Mouse (Mus musculus) midbrain, embryonic 15.5 days (tissue): ENCODE measurements around the gene Pdcd1lg2. TPM values are rescaled to one million over a fixed set of nuclear protein-coding genes. Genes with fewer than 3 reads are reported as not detected.

Experiments
- ATAC-seq: fragments of 200-750 bp; cut with Nextera tagmentation; replicated peaks from 2 replicates; pipeline ENCODE4 v1.8.0; 2017; ENCODE audit warnings: moderate TSS enrichment
- H3K27ac ChIP-seq: fragments of 300-500 bp; sonication (generic); 2 replicates; pipeline ENCODE4 v1.5.1; 2015; ENCODE audit warnings: mild to moderate bottlenecking, inconsistent platforms
- H3K27me3 ChIP-seq: fragments of 300-500 bp; sonication (generic); replicated peaks from 2 replicates; pipeline ENCODE4 v1.6.1; 2015; ENCODE audit warnings: inconsistent platforms
- H3K36me3 ChIP-seq: fragments of 300-500 bp; sonication (generic); replicated peaks from 2 replicates; pipeline ENCODE4 v1.6.1; 2015; ENCODE audit warnings: inconsistent platforms
- H3K4me1 ChIP-seq: fragments of 300-500 bp; sonication (generic); 2 replicates; pipeline ENCODE4 v1.6.1; 2015; ENCODE audit warnings: inconsistent platforms
- H3K4me2 ChIP-seq: fragments of 300-500 bp; sonication (generic); 2 replicates; pipeline ENCODE4 v1.6.1; 2015; ENCODE audit warnings: inconsistent platforms, mild to moderate bottlenecking, moderate library complexity
- H3K4me3 ChIP-seq: fragments of 300-500 bp; sonication (generic); 2 replicates; pipeline ENCODE4 v1.5.1; 2015; ENCODE audit warnings: mild to moderate bottlenecking, inconsistent platforms
- H3K9ac ChIP-seq: fragments of 300-500 bp; sonication (generic); 2 replicates; pipeline ENCODE4 v1.6.1; 2015; ENCODE audit warnings: mild to moderate bottlenecking, inconsistent platforms
- H3K9me3 ChIP-seq: fragments of 300-500 bp; sonication (generic); 2 replicates; pipeline ENCODE4 v1.6.1; 2016; ENCODE audit warnings: inconsistent platforms
- WGBS: fragments of 180-500 bp; shearing (Covaris S2); methylation state at CpG from one replicate; pipeline ENCODE4 v1.1.7; 2015; ENCODE audit warnings: mixed read lengths; 5-methylcytosine and 5-hydroxymethylcytosine counted together
- polyA plus RNA-seq: library from polyadenylated mRNA; unstranded; fragments of >200 nt; fragmentation: Nextera tagmentation; extraction: Ambion mirVana; gene quantifications from 2 replicates; pipeline ENCODE4 v1.2.1, GENCODE M21; 2015

Pdcd1lg2 gene
- polyA plus RNA-seq, 1 experiment from 2014 or later: not detected

GRCm38 (mm10) chr19:29514130-29514529, 103.4 kb downstream of the Pdcd1lg2 start:
- no peak for ATAC-seq
- H3K27me3 ChIP-seq: no peaks in the 10 kb centered on the region
- no peak overlapping the region for H3K4me3 ChIP-seq
- 94% methylated on average over 3 of the region's 3 CpGs for WGBS
- H3K4me2 ChIP-seq: no peak overlapping the region
- H3K9me3 ChIP-seq: no peaks in the 10 kb centered on the region
- no peak overlapping the region for H3K9ac ChIP-seq
- H3K27ac ChIP-seq: no peak overlapping the region
- H3K36me3 ChIP-seq: no peaks in the 10 kb centered on the region
- H3K4me1 ChIP-seq: no peaks in the 10 kb centered on the region

GRCm38 (mm10) chr19:29515386-29515785, 104.7 kb downstream of the Pdcd1lg2 start:
- H3K4me1 ChIP-seq: no peaks in the 10 kb centered on the region
- no peaks in the 10 kb centered on the region for H3K36me3 ChIP-seq
- no peak overlapping the region for H3K4me2 ChIP-seq
- no peaks in the 10 kb centered on the region for H3K9me3 ChIP-seq
- no peak overlapping the region for H3K9ac ChIP-seq
- no peak overlapping the region for H3K4me3 ChIP-seq
- H3K27me3 ChIP-seq: no peaks in the 10 kb centered on the region
- no peak overlapping the region for H3K27ac ChIP-seq
- no peak for ATAC-seq
- 97% methylated on average over 3 of the region's 3 CpGs for WGBS

- Histone ChIP-seq H3K4me1 (no peaks in the 10 kb centered on the region; the same call in 1 of the 2 replicates), H3K9ac (no peak overlapping the region), H3K4me2 (no peak overlapping the region), H3K27ac (no peak overlapping the region), H3K36me3 (no peaks in the 10 kb centered on the region), H3K4me3 (no peak overlapping the region), H3K27me3 (no peaks in the 10 kb centered on the region), H3K9me3 (no peaks in the 10 kb centered on the region)
- no peak for ATAC-seq
- 70% methylated on average over 10 of the region's 10 CpGs for WGBS
Measured at GRCm38 (mm10) chr19:29515991-29516390, 105.3 kb downstream of the Pdcd1lg2 start.

- Histone ChIP-seq H3K4me2 (no peak overlapping the region), H3K9me3 (no peaks in the 10 kb centered on the region), H3K9ac (no peak overlapping the region), H3K4me1 (peaks cover 2% of the 10 kb centered on the region), H3K27ac (no peak overlapping the region), H3K36me3 (no peaks in the 10 kb centered on the region), H3K27me3 (no peaks in the 10 kb centered on the region), H3K4me3 (no peak overlapping the region)
- ATAC-seq: no peak
- 91% methylated on average over 7 of the region's 7 CpGs for WGBS
Measured at GRCm38 (mm10) chr19:29518409-29518808, 107.7 kb downstream of the Pdcd1lg2 start.

- Histone ChIP-seq H3K4me3 (no peak overlapping the region), H3K4me2 (no peak overlapping the region), H3K36me3 (no peaks in the 10 kb centered on the region), H3K27ac (no peak overlapping the region), H3K4me1 (peaks cover 8% of the 10 kb centered on the region), H3K9ac (no peak overlapping the region), H3K9me3 (no peaks in the 10 kb centered on the region), H3K27me3 (no peaks in the 10 kb centered on the region)
- ATAC-seq: no peak
- WGBS: 69% methylated on average over 4 of the region's 4 CpGs
Measured at GRCm38 (mm10) chr19:29518922-29519321, 108.2 kb downstream of the Pdcd1lg2 start.

Other genes with a start within 250 kb of the Pdcd1lg2 start
- gene Jak2, start 159.1 kb upstream of the Pdcd1lg2 start, polyA plus RNA-seq: 17.6 and 18.2 TPM in 2 replicates
- 1.5 and 1.9 TPM in 2 replicates for gene Insl6, start 85.6 kb upstream of the Pdcd1lg2 start, polyA plus RNA-seq
- gene Rln1, start 76.2 kb upstream of the Pdcd1lg2 start, polyA plus RNA-seq: 2.4 and 2.5 TPM in 2 replicates
- gene Plgrkt, start 43.5 kb upstream of the Pdcd1lg2 start, polyA plus RNA-seq: 76.6 and 85.7 TPM in 2 replicates
- 0.77 and 0.83 TPM in 2 replicates for gene Cd274, start 43.5 kb upstream of the Pdcd1lg2 start, polyA plus RNA-seq
- 12.1 and 14.4 TPM in 2 replicates for gene Ric1, start 111.4 kb downstream of the Pdcd1lg2 start, polyA plus RNA-seq
- 9.0 and 9.2 TPM in 2 replicates for gene Ermp1, start 237.5 kb downstream of the Pdcd1lg2 start, polyA plus RNA-seq